Mouse (Mus musculus) heart, postnatal 0 days (tissue): ENCODE results near the gene H2-Q10. TPM values are rescaled to one million over a fixed set of nuclear protein-coding genes. Genes with fewer than 3 reads are reported as not detected.

Experiments
- ATAC-seq: fragments of 200-750 bp; cut with Nextera tagmentation; 2 replicates; pipeline ENCODE4 v1.8.0; 2017; ENCODE audit warnings: low read depth, moderate number of reproducible peaks, moderate library complexity; ENCODE audit not compliant: insufficient read depth
- DNase-seq: peaks from one replicate; pipeline ENCODE4 v3.0.0-alpha.2; 2016; ENCODE audit warnings: low spot score
- H3K27ac ChIP-seq: fragments of 300-500 bp; sonication (generic); 2 replicates; pipeline ENCODE4 v1.5.1; 2014; ENCODE audit warnings: low read depth, mild to moderate bottlenecking
- H3K27me3 ChIP-seq: fragments of 300-500 bp; sonication (generic); 2 replicates; pipeline ENCODE4 v1.6.1; 2014; ENCODE audit warnings: low read length, mixed read lengths; ENCODE audit not compliant: control insufficient read depth, insufficient read depth
- H3K36me3 ChIP-seq: fragments of 300-500 bp; sonication (generic); replicated peaks from 2 replicates; pipeline ENCODE4 v1.6.1; 2014; ENCODE audit warnings: low read length, mixed read lengths; ENCODE audit not compliant: control insufficient read depth, insufficient read depth
- H3K4me1 ChIP-seq: fragments of 300-500 bp; sonication (generic); 2 replicates; pipeline ENCODE4 v1.6.1; 2014; ENCODE audit warnings: antibody characterized with exemption; ENCODE audit not compliant: control insufficient read depth, insufficient read depth
- H3K4me2 ChIP-seq: fragments of 300-500 bp; sonication (generic); 2 replicates; pipeline ENCODE4 v1.6.1; 2014; ENCODE audit warnings: low read depth, mild to moderate bottlenecking, low read length, moderate library complexity
- H3K4me3 ChIP-seq: fragments of 300-500 bp; sonication (generic); 2 replicates; pipeline ENCODE4 v1.5.1; 2014; ENCODE audit warnings: low read depth, low read length
- H3K9ac ChIP-seq: fragments of 300-500 bp; sonication (generic); replicated peaks from 2 replicates; pipeline ENCODE4 v1.6.1; 2014; ENCODE audit warnings: low read depth, low read length, mixed read lengths
- H3K9me3 ChIP-seq: fragments of 300-500 bp; sonication (generic); replicated peaks from 2 replicates; pipeline ENCODE4 v1.6.1; 2016; ENCODE audit warnings: low read length; ENCODE audit not compliant: control insufficient read depth
- CTCF ChIP-seq: IDR thresholded peaks from 2 replicates; pipeline ENCODE4 v1.5.1; 2016; ENCODE audit warnings: antibody characterized with exemption, control low read depth, low read depth
- EP300 ChIP-seq: IDR thresholded peaks from 2 replicates; pipeline ENCODE4 v1.6.1; 2016; ENCODE audit warnings: antibody characterized with exemption, low read depth
- WGBS: fragments of 180-500 bp; shearing (Covaris S2); extraction: QIAGEN DNeasy Blood & Tissue Kit; methylation state at CpG from one replicate; pipeline ENCODE4 v1.1.7; 2014; 5-methylcytosine and 5-hydroxymethylcytosine counted together
- polyA plus RNA-seq: library from polyadenylated mRNA; unstranded; fragments of >200 nt; fragmentation: Nextera tagmentation; extraction: Ambion mirVana; gene quantifications from 2 replicates; pipeline ENCODE4 v1.2.1, GENCODE M21; 2015
- total RNA-seq: library from RNA; depleted of rRNA; stranded (reverse); fragments of >200 nt; gene quantifications from 2 replicates; pipeline ENCODE4 v1.2.3, GENCODE M21; 2014; ENCODE audit warnings: low replicate concordance

The H2-Q10 gene
- total and polyA plus RNA-seq, 2 experiments from 2014 or later = 0.10 TPM; not detected in 1

GRCm38 (mm10) chr17:35490320-35490719 is 20.4 kb downstream of the H2-Q10 start:
- Histone ChIP-seq H3K4me3 (no peak overlapping the region), H3K27ac (no peak overlapping the region), H3K9ac (no peak overlapping the region), H3K4me1 (no peaks in the 10 kb centered on the region), H3K4me2 (no peak overlapping the region), H3K27me3 (no peaks in the 10 kb centered on the region), H3K9me3 (no peaks in the 10 kb centered on the region), H3K36me3 (no peaks in the 10 kb centered on the region)
- ATAC-seq (no peak), DNase-seq (no peak)
- 72% methylated on average over 5 of the region's 5 CpGs for WGBS
- no peak for TF ChIP-seq CTCF
- TF ChIP-seq EP300 = no peak

GRCm38 (mm10) chr17:35497124-35497523 is 27.2 kb downstream of the H2-Q10 start:
- ATAC-seq = no peak
- 94% methylated on average over 7 of the region's 7 CpGs for WGBS
- H3K9ac ChIP-seq = no peak overlapping the region
- no peaks in the 10 kb centered on the region for H3K4me1 ChIP-seq
- no peaks in the 10 kb centered on the region for H3K36me3 ChIP-seq
- no peak for TF ChIP-seq EP300
- no peak for TF ChIP-seq CTCF
- no peaks in the 10 kb centered on the region for H3K27me3 ChIP-seq
- H3K9me3 ChIP-seq = no peaks in the 10 kb centered on the region
- no peak overlapping the region for H3K27ac ChIP-seq
- no peak for DNase-seq
- no peak overlapping the region for H3K4me3 ChIP-seq
- H3K4me2 ChIP-seq = no peak overlapping the region

GRCm38 (mm10) chr17:35502226-35502625 is 32.3 kb downstream of the H2-Q10 start:
- Histone ChIP-seq H3K27ac (no peak overlapping the region), H3K4me1 (no peaks in the 10 kb centered on the region), H3K4me2 (no peak overlapping the region), H3K9me3 (no peaks in the 10 kb centered on the region), H3K27me3 (peaks cover 35% of the 10 kb centered on the region), H3K9ac (no peak overlapping the region), H3K36me3 (no peaks in the 10 kb centered on the region), H3K4me3 (no peak overlapping the region)
- ATAC-seq = no peak
- DNase-seq = no peak
- 34% methylated on average over 6 of the region's 6 CpGs for WGBS
- TF ChIP-seq EP300 = no peak

GRCm38 (mm10) chr17:35502762-35503161 is 32.9 kb downstream of the H2-Q10 start:
- H3K4me1 ChIP-seq = no peaks in the 10 kb centered on the region
- 53% methylated on average over 5 of the region's 5 CpGs for WGBS
- ATAC-seq (no peak), DNase-seq (no peak)
- no peak overlapping the region for H3K4me2 ChIP-seq
- no peak overlapping the region for H3K27ac ChIP-seq
- peaks cover 40% of the 10 kb centered on the region for H3K27me3 ChIP-seq
- no peaks in the 10 kb centered on the region for H3K36me3 ChIP-seq
- no peak overlapping the region for H3K4me3 ChIP-seq
- H3K9ac ChIP-seq = no peak overlapping the region
- TF ChIP-seq CTCF (no peak), EP300 (no peak)
- H3K9me3 ChIP-seq = no peaks in the 10 kb centered on the region

- no peak overlapping the region for H3K27ac ChIP-seq
These were observed 34.0 kb downstream of the H2-Q10 start for GRCm38 (mm10) chr17:35503849-35504248.

More at GRCm38 (mm10) chr17:35503849-35504248, 34.0 kb downstream of the H2-Q10 start:
- Histone ChIP-seq H3K4me2 (no peak overlapping the region), H3K9ac (no peak overlapping the region), H3K9me3 (no peaks in the 10 kb centered on the region), H3K36me3 (no peaks in the 10 kb centered on the region), H3K27me3 (peaks cover 46% of the 10 kb centered on the region), H3K4me1 (no peaks in the 10 kb centered on the region), H3K4me3 (no peak overlapping the region)
- TF ChIP-seq CTCF (no peak), EP300 (no peak)
- DNase-seq (no peak), ATAC-seq (no peak)
- 22% methylated on average over 5 of the region's 5 CpGs for whole genome bisulfite sequencing
